Comparison of ENCODE assay signal across 9 mouse cellular contexts in the genomic region with DNA sequence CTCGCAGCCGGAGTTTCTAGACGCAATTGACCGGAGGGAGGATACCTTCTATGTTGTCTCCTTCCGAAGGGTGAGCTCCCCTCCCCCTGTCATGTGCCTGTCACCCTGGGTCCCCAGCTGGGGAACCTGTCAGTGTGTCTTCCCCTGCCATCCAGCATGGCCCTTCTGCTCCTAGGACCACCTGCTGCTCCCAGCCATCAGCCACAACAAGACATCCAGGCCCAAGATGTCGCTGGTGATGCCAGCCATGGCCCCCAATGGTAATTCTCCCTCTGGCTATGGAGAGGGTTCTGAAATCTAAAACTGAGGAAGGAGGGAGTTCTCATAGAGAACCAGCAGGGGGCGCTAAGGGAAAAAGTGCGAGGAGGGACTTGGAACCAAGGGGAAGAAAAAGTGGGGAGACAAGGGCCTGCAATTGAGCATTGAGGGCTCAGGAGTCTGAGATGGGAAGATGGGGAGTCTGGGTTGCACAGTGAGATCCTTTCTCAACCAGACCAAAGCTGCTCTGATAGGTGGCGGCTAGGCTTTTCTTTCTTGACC. TPM values are rescaled to one million over a fixed set of nuclear protein-coding genes. Genes with fewer than 3 reads are reported as not detected.
DNase-seq lines count a peak whose midpoint lies in the region; TF ChIP-seq lines count a peak whose summit lies in the region.
"Had no signal": no experiment of that assay in that cellular context is flagged by ENCODE, and none has a peak within 500 bp of the region (broad histone marks: within the 10 kb centered on the region; RNA-seq: fewer than 3 reads in every experiment).

No protein-coding gene starts in this region.

- H3K4me1 ChIP-seq in thymus, adult 2 months (replicated peaks; ENCODE audit: control insufficient read depth, insufficient read depth, low read length) = no peaks in the 10 kb centered on the region

- H3K36me3 ChIP-seq in thymus, adult 2 months (ENCODE audit: control insufficient read depth, insufficient read depth, low read length) = no peaks in the 10 kb centered on the region

- 69% methylated on average over 9 of the region's 9 CpGs for WGBS in thymus, adult 2 months

- peak; percentile 62; the same call in 1 of the 2 replicates for TF ChIP-seq CTCF in thymus, adult 2 months (IDR thresholded peaks at IDR 0.05; ENCODE audit: borderline replicate concordance, control insufficient read depth, extremely low read depth, insufficient read depth, low read length, poor library complexity)

- intact Hi-C loops in heart, postnatal 10 days (cut with DNase I) = loop anchor here (5.0 kb wide), 1 partner anchor 158 kb away; no protein-coding TSS in a partner anchor

- no peak for TF ChIP-seq POLR2A in thymus, adult 2 months (IDR thresholded peaks at IDR 0.05; ENCODE audit: control insufficient read depth, extremely low read depth, insufficient read depth, low read length, poor library complexity)

- no peaks in the 10 kb centered on the region for H3K27me3 ChIP-seq in thymus, adult 2 months (ENCODE audit: control insufficient read depth, insufficient read depth, low read length)

- H3K4me3 ChIP-seq in thymus, adult 2 months (ENCODE audit: control insufficient read depth, insufficient read depth, low read length) = no peak overlapping the region
- H3K4me3 ChIP-seq: embryonic facial prominence, embryonic 13.5 days had no signal

- peak; percentile 60 to 83 for DNase-seq in heart, postnatal 10 days
- no peak for DNase-seq in heart, adult 8-10 months (ENCODE audit: low spot score)
- DNase-seq in thymus, adult 2 months = peak; percentile 51
- DNase-seq in thymus, adult 18-20 months = no peak
- peak; percentile 62 for DNase-seq in c-Kit-positive CD71-positive TER-119-positive erythroid progenitor cells, embryonic 14.5 days (ENCODE audit: low spot score)
- peak; percentile 52 for DNase-seq in kidney, postnatal 14 days
- DNase-seq in retina, postnatal 1 day = peak; percentile 76
- no peak for DNase-seq in frontal cortex, postnatal 25 days (ENCODE audit: low spot score in 2 of 2)

- H3K27ac ChIP-seq in thymus, adult 2 months (ENCODE audit: control insufficient read depth, insufficient read depth, low read length) = no peak overlapping the region
- H3K27ac ChIP-seq: embryonic facial prominence, embryonic 13.5 days had no signal

RNA-seq across cellular contexts. Expression of gene Atf6b, which starts 6.9 kb away (rescaled TPM):
- 10 to 100 TPM; 19.0 to 19.3 TPM for total RNA-seq in heart, postnatal 10 days (2021)
- total RNA-seq in heart, adult 8-10 months (2022) = 10 to 100 TPM; 14.4 to 19.9 (median 16.0) TPM
- polyA plus RNA-seq in thymus, adult 2 months (2012; rRNA removed) = 160 and 169 TPM in 2 replicates

RNA-seq across cellular contexts. Expression of gene Fkbpl, which starts 9.3 kb away (rescaled TPM):
- 1 to 10 TPM; 8.5 to 9.9 TPM for total RNA-seq in heart, postnatal 10 days (2021)
- 1 to 10 TPM; 6.9 to 9.7 (median 8.6) TPM for total RNA-seq in heart, adult 8-10 months (2022)
- 3.4 and 5.8 TPM in 2 replicates for polyA plus RNA-seq in thymus, adult 2 months (2012; rRNA removed)

RNA-seq across cellular contexts. Expression of gene Tnxb, which starts 16.5 kb away (rescaled TPM):
- total RNA-seq in heart, postnatal 10 days (2021) = 10 to 100 TPM; 63.9 to 66.5 TPM
- total RNA-seq in heart, adult 8-10 months (2022) = 10 to 100 TPM; 22.4 to 34.3 (median 32.2) TPM
- 4.5 and 5.7 TPM in 2 replicates for polyA plus RNA-seq in thymus, adult 2 months (2012; rRNA removed)

RNA-seq across cellular contexts. Expression of gene Prrt1, which starts 24.5 kb away (rescaled TPM):
- 1 to 10 TPM in 1 of 2 experiments, under 1 TPM in 1; 0.89 to 1.2 TPM for total RNA-seq in heart, postnatal 10 days (2021)
- 1 to 10 TPM in 3 of 4 experiments, under 1 TPM in 1; 0.92 to 1.4 (median 1.1) TPM for total RNA-seq in heart, adult 8-10 months (2022)
- 361 and 385 TPM in 2 replicates for polyA plus RNA-seq in thymus, adult 2 months (2012; rRNA removed)

RNA-seq across cellular contexts. Expression of gene Ppt2, which starts 25.5 kb away (rescaled TPM):
- total RNA-seq in heart, postnatal 10 days (2021) = 10 to 100 TPM; 39.0 to 45.7 TPM
- 10 to 100 TPM; 48.1 to 68.8 (median 59.5) TPM for total RNA-seq in heart, adult 8-10 months (2022)
- 116 and 120 TPM in 2 replicates for polyA plus RNA-seq in thymus, adult 2 months (2012; rRNA removed)

Comparison
In these comparisons a context has a peak if more than half of its experiments do, and no peak if none do; other contexts are left out.
1. DNase-seq: peak in heart, postnatal 10 days (2 of 2), thymus, adult 2 months (single experiment), c-Kit-positive CD71-positive TER-119-positive erythroid progenitor cells, embryonic 14.5 days (single experiment), kidney, postnatal 14 days (single experiment) and retina, postnatal 1 day (single experiment); none in heart, adult 8-10 months (single experiment), thymus, adult 18-20 months (0 of 2) and frontal cortex, postnatal 25 days (0 of 2).